Mouse (Mus musculus) gastrocnemius, postnatal 14 days (tissue): ENCODE results near the gene Carm1. TPM values are rescaled to one million over a fixed set of nuclear protein-coding genes. Genes with fewer than 3 reads are reported as not detected.

Experiments
- DNase-seq: peaks from one replicate; pipeline ENCODE4 v3.0.0; 2021; ENCODE audit warnings: mixed read lengths
- intact Hi-C: fragments of 180-260 bp; cut with DNase I; formaldehyde crosslinking; loops from one replicate; pipeline ENCODE4 v1.15.1; 2025; ENCODE audit warnings: low total_unique reads
- microRNA-seq, 2 experiments: library from miRNA; unstranded; fragments of <30 nt; microRNA quantifications; one replicate each; pipeline ENCODE4 v1.2.0; 2021
- total RNA-seq, 2 experiments: library from RNA; stranded (reverse); gene quantifications; 2 replicates each; pipeline ENCODE4 v1.2.3; 2021

Carm1 gene
- total RNA-seq, 2 experiments from 2014 or later, result 62.8 to 68.0 TPM

GRCm38 (mm10) chr9:21635639-21636038 is 88.9 kb downstream of the Carm1 start:
- no peak for DNase-seq
- intact Hi-C loops, result no loop called here

- intact Hi-C loops, result no loop called here
- DNase-seq, result no peak
These were observed 92.3 kb downstream of the Carm1 start for GRCm38 (mm10) chr9:21639031-21639430.

Small RNA genes within 50 kb of the gene (microRNA-seq; reads per million reads assigned to microRNA genes)
- 0 reads per million in 2 experiments for gene Mir1946b

Other genes starting within 250 kb of the Carm1 start
- gene Ap1m2, start 234.6 kb upstream of the Carm1 start, total RNA-seq, result not detected
- 100 to 1,000 TPM; 104 to 117 TPM for gene Slc44a2, start 226.2 kb upstream of the Carm1 start, total RNA-seq
- gene Ilf3, start 179.0 kb upstream of the Carm1 start, total RNA-seq, result 10 to 100 TPM; 22.3 to 28.5 TPM
- 1 to 10 TPM; 5.5 to 8.1 TPM for gene Qtrt1, start 135.1 kb upstream of the Carm1 start, total RNA-seq
- 10 to 100 TPM; 47.8 to 48.0 TPM for gene Dnm2, start 122.0 kb upstream of the Carm1 start, total RNA-seq
- gene Tmed1, start 36.6 kb upstream of the Carm1 start, total RNA-seq, result 10 to 100 TPM; 25.9 to 29.3 TPM
- gene AB124611, start 20.7 kb upstream of the Carm1 start, total RNA-seq, result 1 to 10 TPM; 1.0 to 1.5 TPM
- gene Timm29, start 45.8 kb downstream of the Carm1 start, total RNA-seq, result 10 to 100 TPM; 41.4 to 44.5 TPM
- 1 to 10 TPM; 4.6 to 5.8 TPM for gene Yipf2, start 45.9 kb downstream of the Carm1 start, total RNA-seq
- 10 to 100 TPM; 42.5 to 49.8 TPM for gene Smarca4, start 69.3 kb downstream of the Carm1 start, total RNA-seq
- 1 to 10 TPM; 4.5 to 9.5 TPM for gene Ldlr, start 176.6 kb downstream of the Carm1 start, total RNA-seq
- gene Spc24, start 213.4 kb downstream of the Carm1 start, total RNA-seq, result 1 to 10 TPM; 3.2 to 3.6 TPM